Mouse (Mus musculus) testis, postnatal 10 days (tissue): ENCODE data around the gene Mfng.

Source experiments
- DNase-seq: peaks from one replicate; pipeline ENCODE4 v3.0.0; 2021; ENCODE audit warnings: low spot score

The Mfng gene

DNA sequence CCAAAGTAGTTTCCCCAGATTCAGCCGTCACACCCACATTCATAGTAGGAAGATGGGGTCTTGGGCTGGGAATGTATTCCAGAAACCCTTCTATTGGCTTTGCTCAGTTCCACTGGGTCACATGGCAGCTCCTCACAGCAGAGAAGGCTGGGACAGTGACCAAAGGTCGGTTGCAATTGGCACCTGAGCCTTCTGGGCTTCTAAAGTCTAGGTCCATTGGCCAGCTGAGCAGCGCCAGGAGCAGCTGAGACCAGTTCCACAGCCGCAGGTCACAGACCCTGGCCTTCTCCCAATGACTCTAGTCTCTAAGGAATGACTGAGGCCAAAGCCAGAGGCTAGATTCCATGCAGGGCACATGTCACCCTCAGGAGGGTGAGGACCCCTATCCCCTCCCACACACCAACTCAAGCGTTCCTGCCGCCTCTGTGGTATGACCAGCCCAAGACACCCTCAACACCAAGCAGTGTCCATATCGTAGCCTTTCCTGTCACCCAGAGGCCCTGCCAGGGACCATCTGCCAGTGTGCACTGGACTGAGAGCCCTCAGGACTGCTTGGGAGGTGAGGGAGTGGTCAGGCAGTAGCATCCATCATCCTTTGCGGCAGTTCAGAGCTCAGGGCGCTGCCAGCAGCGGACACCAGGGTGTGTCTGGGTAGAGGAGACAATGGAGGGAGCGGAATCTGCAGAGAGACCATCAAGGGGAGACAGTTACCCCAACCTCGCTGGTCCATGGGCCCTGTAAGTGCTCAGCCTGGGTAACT is 17.1 kb downstream of the Mfng start:
- DNase-seq = no peak

DNA sequence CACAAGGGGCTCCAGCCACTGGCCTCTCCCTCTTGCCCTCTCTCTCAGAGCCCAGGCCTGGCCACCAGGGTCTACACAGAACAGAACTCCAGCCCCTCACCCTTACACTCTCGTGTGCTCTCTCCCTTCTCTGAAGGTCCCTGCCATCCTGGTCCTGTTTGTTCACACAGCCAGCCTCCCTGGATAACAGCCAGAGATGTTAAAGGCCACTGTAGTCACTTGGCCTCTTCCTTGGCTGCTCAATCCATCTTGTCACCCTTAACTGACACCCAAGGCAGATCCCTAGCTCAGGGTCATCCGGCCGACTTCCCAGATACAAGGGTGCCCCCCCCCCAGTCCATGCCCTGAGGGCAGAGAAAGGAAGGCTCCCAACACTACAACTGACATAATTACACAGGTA is 18.0 kb downstream of the Mfng start:
- no peak for DNase-seq

DNA sequence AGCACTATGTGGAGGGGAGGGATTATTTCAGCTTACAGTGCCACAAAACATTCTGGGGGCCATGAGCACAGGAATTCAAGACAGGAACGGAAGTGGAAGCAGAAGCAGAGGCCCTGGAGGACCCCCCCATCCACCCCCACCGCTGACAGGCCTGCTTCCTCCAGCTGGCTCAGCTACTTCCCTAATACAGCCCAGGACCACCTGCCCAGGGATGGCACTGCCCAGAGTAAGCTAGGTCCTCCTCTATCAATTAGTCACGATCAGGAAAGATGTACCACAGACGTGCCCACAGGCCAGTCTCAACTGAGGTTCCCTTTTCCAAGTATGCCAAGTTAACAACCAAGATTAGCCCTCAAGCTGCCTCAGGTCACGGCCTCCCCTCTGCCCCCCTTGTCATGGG is 19.1 kb downstream of the Mfng start:
- no peak for DNase-seq

DNA sequence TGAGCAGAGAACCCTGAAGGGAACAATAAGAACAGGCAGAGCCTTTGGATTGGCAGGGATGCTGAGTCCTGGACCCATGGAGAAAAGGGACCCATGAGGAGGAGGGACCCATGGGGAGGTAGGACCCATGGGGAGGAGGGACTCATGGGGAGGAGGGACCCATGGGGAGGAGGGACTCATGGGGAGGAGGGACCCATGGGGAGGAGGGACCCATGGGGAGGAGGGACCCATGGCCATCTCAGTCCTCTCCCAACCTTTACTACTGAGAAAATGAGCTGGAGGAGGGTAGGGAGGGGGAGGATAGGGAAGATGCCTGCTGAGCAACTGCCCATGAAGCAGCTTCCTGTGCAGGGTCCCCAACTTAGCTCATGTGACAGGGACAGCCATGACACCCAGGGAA is 20.3 kb downstream of the Mfng start:
- DNase-seq = no peak

DNA sequence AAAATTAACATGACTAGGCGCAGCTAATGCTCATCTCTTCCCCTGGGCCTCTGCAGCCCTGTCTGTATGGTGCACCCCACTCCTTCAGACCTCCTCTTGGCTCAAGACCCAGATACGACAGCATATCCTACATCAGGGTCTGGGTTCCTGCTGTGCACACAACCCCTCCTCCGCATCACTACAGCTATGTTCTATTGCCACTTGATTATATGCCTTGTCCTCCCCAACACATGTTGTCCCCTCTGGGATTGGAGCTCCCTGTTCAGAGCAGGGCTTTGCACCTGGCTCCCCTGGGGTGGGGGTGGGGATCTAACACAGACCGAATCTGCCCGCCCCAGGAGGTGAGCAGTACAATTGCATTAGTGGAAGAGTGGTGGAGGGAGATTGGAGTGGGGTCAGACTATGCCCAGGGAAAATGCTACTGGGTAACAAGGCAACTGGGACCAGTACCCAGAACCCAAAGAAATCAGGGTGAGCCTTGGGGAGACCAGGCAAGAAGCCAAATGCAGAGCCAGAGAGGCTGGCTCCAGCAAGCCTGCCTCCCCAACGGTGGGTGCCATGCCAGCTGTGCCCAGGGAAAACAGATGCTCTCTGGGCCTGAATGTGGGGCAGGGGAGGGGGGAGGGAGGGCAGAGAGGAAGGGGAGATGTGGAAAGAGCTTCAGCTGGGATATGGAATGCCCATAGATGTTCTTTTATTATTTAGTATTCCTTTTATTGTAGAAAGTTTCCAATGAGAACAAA is 22.5 kb downstream of the Mfng start:
- no peak for DNase-seq

DNA sequence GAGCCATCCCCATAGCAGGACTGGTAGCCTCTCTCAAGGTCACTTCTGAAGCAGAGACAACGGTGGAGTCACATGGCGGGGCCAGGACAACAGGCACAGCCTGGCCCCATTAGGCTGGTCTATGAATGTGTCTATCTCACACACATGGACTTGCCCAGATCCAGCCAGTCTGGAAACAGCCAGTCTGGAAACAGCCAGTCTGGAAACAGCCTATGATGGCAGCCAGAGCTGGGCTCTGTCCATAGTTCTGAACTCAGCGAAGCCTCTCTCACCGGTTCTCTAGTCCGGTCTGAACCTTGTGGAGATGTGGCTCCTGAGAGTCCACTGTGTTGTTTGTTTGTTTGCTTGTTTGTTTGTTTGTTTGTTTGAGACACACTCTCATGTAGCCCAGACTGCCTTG is 23.4 kb downstream of the Mfng start:
- DNase-seq = no peak

DNA sequence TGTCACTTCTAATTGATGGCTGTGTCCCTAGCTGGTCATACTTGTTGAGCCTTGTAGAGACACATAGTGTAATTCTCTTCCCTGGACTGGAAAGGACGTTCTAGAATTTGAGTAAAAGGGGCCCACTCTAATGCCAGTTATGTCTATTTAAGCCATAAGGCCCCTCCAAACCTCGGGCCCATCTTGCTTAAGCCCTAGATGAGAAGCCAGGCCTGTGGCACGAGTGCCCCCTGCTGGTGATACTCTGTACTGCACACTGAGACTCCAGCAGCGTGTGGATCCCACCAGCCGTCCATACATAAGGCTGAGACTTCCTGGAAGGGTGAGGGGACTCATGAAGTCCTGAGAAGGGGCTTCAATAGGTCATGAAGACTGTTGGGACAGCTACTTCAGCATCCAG is 29.1 kb downstream of the Mfng start:
- peak; percentile 93 for DNase-seq

DNA sequence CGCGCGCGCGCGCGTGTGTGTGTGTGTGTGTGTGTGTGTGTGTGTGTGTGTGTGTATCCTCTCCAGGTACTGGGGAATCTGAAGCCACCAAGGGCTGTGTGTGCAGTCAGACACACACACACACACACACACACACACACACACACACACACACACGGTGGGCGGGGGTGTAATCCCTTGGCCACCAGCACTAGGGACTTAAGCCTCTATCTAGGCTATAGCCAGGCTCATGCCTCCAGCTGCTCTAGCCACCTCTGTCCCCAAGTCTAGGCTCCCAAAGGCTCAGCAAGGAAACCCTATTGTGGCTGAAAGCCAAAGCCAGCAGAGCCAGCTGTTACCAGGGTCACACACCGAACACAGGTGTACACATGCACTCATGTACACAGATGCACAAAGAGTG is 30.4 kb downstream of the Mfng start:
- no peak for DNase-seq

DNA sequence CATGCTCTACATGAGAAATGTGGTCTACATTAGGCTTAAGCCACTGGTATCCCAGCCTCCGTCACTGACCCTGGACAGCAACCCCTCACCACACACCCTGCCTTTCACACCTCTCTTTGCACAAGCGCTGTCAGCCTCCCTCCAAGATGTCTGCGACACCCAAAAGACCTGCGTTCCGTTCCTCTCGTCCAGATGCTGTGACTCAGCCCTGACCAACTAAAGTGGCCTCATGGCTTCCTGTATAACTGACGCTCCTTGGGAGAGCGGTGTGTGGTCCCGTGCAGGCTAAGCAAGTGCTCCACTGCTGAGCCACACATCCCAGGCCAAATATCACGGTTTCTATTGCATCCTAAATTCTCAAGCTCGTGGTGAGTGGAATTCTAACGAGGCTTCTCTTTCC is 32.6 kb downstream of the Mfng start:
- DNase-seq = no peak

DNA sequence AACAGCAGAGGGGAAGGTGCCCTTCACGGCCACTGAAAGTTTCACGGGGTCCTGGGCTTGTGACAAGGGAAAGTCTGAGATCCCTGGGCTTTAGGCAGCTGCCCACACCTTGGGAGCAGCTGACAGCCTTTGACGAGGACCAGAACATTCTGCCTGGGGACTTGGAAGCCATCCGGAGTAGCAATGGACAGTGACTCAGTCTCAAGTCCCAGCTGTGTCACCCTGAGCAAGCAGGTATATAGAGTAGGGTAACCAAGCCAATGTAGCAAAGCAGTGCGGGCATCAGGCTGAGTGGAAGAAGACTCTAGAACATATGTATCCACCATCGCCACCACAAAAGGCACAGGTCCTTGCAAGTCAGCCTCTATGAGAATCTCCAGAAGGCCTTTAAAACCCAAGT is 36.1 kb downstream of the Mfng start:
- DNase-seq = no peak

DNA sequence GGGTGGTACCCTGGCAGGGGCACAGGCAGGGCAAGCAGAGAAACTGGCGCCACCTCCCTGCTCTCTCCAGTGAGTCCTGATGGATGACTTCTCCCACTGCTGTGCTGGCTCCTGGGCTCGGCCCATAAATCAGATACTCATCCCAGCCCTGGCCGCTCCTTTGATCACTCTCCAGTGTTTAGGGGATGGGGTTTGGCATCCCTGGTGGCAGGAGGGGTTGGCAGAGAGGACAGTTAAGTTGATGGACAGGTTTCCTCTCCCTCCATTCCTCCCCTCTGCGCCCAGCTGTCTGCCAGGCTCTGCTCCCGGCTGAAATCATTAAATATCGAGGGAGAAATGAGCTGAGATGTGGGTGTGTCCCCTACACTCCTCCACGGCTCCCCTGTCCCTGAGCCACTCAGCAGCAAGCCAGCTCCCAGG is 36.6 kb downstream of the Mfng start:
- DNase-seq = no peak

DNA sequence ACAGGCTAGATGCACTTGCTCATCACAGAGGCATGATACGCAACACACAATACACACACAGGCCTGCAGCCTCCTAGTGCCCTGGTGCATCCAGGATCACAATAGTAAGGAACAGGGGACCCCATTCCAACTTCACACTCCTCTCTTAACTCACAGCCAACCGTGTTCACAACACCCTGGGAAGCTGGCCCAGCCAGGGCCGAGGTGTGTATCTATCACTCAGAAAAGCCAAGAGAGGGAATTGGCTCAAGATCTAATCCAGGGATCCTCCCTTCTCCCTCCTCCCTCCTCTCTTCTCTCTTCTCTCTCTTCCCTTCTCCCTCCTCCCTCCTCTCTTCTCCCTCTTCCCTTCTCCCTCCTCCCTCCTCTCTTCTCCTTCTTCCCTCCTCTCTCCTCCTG is 37.1 kb downstream of the Mfng start:
- no peak for DNase-seq

DNA sequence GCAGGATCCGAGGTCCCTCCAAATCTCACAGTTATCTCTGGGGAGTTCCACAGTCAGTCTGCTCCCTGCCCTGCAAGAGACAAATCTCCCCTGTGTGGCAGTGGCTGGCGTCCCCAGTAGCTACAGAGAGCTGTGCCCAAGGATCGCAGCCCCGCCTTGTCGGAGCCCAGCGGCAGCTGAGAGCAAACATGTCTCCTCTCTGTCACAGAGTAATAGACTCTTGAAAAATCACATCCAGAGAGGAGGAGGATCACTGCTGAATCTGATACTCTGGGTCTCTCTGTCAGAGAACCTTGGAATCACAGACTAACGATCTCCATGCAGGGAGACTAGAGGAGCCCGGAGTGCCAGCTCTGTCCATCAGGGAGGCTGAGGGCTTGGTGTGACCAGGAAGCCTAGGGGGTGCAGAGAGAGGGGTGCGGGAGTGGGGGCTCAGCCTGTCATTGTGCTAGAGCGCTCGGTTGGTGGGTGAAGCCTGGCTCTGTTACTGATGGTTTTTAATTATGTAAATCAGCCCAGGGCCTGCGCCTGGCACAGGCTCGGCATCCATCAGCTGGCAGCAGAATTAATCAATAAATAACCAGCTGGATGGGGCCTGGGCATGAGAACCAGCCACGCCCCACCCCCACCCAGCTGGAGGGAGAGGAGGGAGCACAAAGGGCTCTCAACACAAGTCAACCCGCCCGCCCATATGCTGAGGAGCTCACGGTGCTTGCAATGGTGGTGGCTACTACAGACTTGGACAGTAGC is 37.7 kb downstream of the Mfng start:
- DNase-seq = no peak

DNA sequence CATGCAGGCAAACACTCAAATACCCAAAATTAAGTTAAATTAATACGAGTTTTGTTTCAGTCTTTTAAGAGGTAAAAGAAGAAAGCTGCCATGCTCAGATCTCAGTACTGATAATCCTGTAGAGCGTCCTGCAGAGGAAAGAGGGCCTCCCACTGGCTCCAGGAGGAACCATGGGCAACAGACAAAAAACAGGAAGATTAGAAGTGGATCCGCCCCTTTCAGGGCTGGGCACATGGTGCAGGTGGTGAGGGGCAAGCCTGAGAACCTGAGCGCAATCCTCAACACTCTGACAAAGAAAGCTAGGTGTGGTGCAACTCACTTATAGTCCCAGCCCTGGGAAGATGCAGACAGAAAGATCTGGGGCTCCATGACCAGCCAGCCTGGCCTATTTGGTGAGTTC is 41.4 kb downstream of the Mfng start:
- DNase-seq = no peak

DNA sequence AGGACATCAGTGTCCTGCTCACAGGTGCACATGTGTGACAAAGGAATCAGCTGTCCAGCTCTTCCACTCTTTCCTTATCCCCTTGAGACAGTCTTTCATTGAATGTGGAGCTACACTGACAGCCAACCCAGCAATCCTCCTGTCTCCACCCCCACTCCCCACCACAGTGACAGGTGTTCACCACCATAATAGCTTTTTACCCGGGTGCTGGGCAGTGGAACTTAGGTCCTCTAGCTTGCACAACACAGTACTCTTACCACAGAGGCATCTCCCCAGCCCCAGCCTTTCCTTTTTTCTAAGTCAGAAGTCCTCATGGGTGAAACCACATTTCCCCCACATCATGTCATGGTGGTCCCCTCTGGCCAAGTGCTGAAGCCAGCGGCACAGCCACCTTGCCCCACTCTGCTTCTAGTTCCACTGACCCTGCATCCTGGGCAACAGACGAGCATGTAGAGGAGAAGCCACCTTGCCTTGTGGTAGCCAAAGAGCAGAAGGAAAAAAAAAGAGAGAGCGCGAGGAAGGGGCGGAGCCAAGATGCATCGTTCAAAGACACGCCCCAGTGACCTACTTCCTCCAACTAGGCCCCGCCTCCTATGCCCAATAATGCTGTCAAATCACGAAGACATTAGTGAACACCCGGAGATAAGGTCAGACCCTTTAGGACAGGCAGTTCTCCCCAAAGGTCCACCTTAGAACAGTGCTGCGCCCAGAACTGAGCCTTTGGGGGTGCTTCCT is 42.8 kb downstream of the Mfng start:
- DNase-seq = no peak

DNA sequence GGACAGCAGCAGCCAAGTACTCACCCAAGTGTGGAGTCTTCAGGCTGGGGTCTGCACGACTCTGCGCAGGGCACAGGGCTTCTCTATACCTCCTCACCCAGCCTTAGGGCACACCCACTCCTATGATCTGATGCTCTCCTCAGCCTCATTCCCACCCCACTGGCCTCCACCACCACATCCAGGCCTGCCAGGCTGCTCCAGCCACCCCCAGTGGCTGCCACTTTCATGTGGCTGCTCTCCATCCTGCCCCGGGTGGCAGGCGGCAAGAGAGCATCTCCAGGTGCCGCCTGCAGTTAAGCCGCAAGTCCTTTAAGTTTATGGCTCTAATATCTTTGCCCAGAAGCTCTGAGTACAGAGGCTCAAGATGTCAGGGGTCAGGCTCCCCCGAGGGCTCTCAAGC is 46.6 kb downstream of the Mfng start:
- DNase-seq = no peak

DNA sequence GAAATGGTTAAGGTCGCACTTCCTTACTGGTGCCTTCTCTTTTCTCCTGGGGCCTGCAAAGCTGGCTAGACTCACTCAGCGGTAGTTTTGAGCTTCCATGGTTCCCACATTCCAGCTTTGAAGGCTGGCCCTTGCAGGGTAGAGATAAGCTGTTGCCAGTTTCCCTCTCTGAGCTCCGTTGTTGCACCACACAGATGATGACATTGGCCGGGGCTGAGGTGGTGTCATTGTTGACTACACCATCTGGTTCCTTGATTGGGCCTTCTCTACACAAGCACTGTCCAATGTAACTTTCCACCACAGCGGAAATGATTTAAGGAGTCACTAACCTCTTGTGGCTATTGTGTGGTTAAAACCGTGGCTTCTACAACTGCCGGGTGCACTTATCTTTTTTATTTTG is 52.7 kb downstream of the Mfng start:
- no peak for DNase-seq

DNA sequence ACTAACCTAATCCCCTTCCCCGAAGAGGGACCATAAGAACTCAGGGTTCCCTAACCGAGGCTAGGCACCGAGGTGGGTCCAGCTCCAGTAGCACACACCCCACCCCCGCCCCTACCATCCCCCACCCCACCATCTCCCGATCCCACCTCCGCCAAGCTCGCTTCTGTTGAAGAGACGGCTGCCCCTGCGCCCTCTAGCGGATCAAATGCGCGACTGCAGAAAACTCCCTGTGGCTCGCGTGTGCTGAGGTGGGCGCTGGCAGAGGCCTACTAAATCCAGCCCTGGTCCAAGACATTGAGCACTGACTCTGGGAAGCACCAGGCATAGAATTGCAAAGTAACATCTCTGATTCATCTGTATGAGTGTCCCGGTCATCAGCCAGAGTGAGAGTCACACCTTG is 53.2 kb downstream of the Mfng start:
- peak; percentile 82 for DNase-seq

DNA sequence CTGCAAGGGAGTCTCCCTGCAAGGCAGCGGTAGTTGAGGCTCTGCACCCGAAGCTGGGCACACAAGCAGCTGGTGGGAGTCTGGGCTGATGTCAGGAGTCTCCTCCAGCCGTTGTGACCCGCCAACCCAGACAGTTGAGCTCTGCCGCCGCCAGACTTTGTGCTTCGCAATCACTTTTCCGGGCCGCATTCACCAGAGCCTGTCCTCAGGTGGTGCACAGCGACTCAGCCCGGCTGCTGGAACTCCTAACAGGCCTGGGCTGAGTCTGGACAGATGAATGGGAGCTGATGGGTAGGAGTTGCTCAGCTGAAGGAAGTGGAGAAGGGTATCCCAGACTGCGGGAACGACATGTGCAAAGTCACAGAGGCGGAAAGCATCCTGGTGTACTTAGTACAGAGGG is 53.9 kb downstream of the Mfng start:
- DNase-seq = no peak

DNA sequence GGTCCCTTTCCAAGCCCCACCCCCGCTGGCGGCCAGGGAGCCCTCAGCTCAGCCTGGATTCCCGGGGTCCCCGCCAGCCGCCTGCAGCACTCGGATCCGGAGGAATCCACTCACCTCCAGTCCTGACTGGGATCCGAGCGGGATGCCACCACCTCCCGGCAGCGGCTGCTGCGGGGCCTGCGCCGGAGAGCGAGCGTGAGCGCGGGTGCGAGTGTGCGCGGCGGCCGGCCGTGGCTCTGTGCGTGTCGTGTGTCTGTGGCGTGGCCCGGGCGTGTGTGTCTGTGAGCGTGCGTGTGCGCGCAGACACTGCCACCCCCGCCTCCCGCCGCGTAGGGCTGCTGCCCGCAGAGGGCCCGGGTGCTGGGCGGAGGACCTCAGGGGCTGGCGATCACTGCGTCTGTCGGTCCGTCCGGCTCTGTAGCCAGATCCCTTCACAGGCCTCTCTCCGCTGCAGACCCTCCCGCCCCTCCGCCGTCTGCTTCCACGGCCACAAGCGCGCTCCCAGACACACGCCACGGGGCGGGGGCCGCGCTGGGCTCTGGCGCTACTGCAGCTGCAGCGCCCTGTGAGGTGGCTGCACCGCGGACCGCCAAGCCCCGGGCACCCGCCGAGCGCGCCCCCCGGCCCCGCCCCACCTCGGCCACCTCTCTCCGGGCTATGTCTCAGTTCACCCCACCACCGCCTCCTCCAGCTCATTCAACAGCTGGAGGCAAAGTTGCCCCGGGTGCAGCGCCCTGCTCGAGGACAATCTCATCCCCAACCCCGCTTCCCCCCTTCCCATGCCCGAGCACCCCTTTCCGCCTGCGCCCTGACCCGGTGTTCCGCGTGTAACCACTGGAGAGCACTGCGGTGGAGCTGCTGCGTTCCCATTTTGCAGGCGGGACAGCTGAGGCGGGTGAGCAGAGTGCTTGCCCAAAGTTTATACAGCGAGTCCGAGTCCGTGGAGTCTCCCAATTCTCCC is 54.7 kb downstream of the Mfng start, which contains the start of gene Elfn2:
Gene Elfn2, minus strand, starts transcription at position 482 of the 961 bp plus-strand sequence.
- peak; percentile 66 for DNase-seq

DNA sequence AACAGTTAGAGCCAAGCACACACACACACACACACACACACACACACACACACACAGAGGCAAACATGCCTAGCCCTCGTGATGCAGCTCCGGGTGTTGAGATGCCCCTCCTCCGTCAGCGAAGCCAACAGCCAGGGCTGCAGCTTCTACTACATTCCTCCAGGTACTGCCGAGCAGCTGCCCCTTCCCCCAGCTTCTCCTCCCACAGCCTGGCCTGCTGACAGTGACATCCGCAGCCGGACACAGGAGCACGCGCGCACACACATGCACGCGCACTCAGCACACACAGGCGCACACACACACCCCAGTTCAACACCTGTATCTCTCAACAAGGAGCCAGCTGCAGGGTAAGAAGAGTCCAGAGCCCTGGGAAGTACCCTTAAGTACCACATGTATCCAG is 56.3 kb downstream of the Mfng start:
- no peak for DNase-seq
